Mouse (Mus musculus) midbrain, embryonic 11.5 days (tissue): ENCODE results near the gene Dnajb8. TPM values are rescaled to one million over a fixed set of nuclear protein-coding genes. Genes with fewer than 3 reads are reported as not detected.

Experiments
- ATAC-seq: fragments of 200-750 bp; cut with Nextera tagmentation; 2 replicates; pipeline ENCODE4 v1.8.0; 2017; ENCODE audit warnings: moderate TSS enrichment, moderate library complexity; ENCODE audit not compliant: low FRiP score
- DNase-seq: peaks from one replicate; pipeline ENCODE4 v3.0.0; 2015; ENCODE audit warnings: low spot score; ENCODE audit errors: missing footprints
- H3K27ac ChIP-seq: fragments of 300-500 bp; sonication (generic); 2 replicates; pipeline ENCODE4 v1.5.1; 2014; ENCODE audit warnings: low read depth, low read length
- H3K27me3 ChIP-seq: fragments of 300-500 bp; sonication (generic); 2 replicates; pipeline ENCODE4 v1.6.1; 2014; ENCODE audit warnings: mild to moderate bottlenecking, low read length, moderate library complexity, mixed read lengths; ENCODE audit not compliant: control insufficient read depth, insufficient read depth
- H3K36me3 ChIP-seq: fragments of 300-500 bp; sonication (generic); 2 replicates; pipeline ENCODE4 v1.6.1; 2014; ENCODE audit warnings: mild to moderate bottlenecking, low read length, moderate library complexity, mixed read lengths; ENCODE audit not compliant: control insufficient read depth, insufficient read depth
- H3K4me1 ChIP-seq: fragments of 300-500 bp; sonication (generic); 2 replicates; pipeline ENCODE4 v1.6.1; 2014; ENCODE audit warnings: low read length; ENCODE audit not compliant: control insufficient read depth, insufficient read depth
- H3K4me2 ChIP-seq: fragments of 300-500 bp; sonication (generic); 2 replicates; pipeline ENCODE4 v1.6.1; 2014; ENCODE audit warnings: mild to moderate bottlenecking, moderate library complexity
- H3K4me3 ChIP-seq: fragments of 300-500 bp; sonication (generic); 2 replicates; pipeline ENCODE4 v1.5.1; 2014; ENCODE audit warnings: low read depth, low read length
- H3K9ac ChIP-seq: fragments of 300-500 bp; sonication (generic); 2 replicates; pipeline ENCODE4 v1.6.1; 2014; ENCODE audit warnings: low read length
- H3K9me3 ChIP-seq: fragments of 300-500 bp; sonication (generic); 2 replicates; pipeline ENCODE4 v1.6.1; 2016; ENCODE audit warnings: low read length; ENCODE audit not compliant: control insufficient read depth
- WGBS: fragments of 180-500 bp; shearing (Covaris S2); extraction: QIAGEN DNeasy Blood & Tissue Kit; methylation state at CpG from one replicate; pipeline ENCODE4 v1.1.7; 2014; 5-methylcytosine and 5-hydroxymethylcytosine counted together
- polyA plus RNA-seq: library from polyadenylated mRNA; unstranded; fragments of >200 nt; fragmentation: Nextera tagmentation; extraction: Ambion mirVana; gene quantifications from 2 replicates; pipeline ENCODE4 v1.2.1, GENCODE M21; 2014

The Dnajb8 gene
- polyA plus RNA-seq, 1 experiment from 2014 or later = not detected

DNA sequence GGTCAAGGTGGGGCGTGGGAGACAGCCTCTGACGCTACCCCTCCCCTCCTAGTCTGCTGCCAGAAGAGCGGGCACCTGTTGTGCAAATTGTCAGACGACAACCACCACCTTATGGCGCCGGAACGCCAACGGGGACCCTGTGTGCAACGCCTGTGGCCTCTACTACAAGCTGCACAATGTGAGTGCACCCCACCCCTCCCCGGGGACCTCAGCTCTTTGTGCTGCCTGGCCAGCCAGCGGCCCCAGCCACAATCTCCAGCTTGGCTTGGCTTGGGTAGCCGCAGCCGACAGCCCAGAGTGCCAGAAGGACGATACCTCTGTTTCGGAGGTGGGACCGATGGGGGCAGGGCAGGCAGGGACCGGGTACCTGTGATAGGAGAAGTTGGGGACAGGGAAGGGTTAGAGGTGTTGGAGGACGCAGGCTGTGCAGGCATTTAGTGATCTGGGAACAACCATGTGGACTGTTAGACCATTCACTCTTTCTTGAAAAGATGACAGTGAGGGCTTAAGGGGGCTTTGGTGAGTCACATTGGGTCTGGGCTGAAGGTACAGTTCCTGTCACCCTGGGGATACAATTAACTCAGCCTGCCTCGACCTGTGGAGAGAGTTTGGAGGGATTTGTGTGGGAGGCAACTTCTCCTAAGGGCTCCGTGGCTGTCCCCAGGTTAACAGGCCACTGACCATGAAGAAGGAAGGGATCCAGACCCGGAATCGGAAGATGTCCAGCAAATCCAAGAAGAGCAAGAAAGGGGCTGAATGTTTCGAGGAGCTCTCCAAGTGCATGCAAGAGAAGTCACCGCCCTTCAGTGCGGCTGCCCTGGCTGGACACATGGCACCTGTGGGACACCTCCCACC, 17.3 kb upstream of the Dnajb8 start:
- WGBS = 6% methylated on average over 25 of the region's 25 CpGs
- H3K9ac ChIP-seq = no peak overlapping the region
- no peaks in the 10 kb centered on the region for H3K36me3 ChIP-seq
- no peak overlapping the region for H3K4me3 ChIP-seq
- peak; percentile 94 for DNase-seq
- no peak for ATAC-seq
- no peak overlapping the region for H3K27ac ChIP-seq
- H3K9me3 ChIP-seq = no peaks in the 10 kb centered on the region
- peaks cover 72% of the 10 kb centered on the region for H3K27me3 ChIP-seq
- peaks cover 8% of the 10 kb centered on the region for H3K4me1 ChIP-seq
- no peak overlapping the region for H3K4me2 ChIP-seq

DNA sequence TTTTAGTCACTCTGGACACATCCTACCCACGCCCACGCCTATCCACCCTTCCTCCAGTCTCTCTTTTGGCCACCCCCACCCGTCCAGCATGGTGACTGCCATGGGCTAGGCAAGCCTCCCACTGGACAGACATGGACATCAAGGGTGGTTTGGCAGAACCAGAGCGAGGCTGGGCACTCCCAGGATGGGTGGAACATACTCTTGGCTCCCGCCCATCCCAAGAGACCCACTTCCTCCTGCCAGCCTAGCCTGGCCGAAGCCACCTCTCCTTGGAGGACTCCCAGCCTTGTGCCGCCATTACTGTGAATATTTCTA, 16.7 kb upstream of the Dnajb8 start:
- H3K27me3 ChIP-seq = peaks cover 66% of the 10 kb centered on the region
- no peaks in the 10 kb centered on the region for H3K9me3 ChIP-seq
- no peak overlapping the region for H3K4me2 ChIP-seq
- ATAC-seq (no peak), DNase-seq (no peak)
- no peak overlapping the region for H3K4me3 ChIP-seq
- H3K4me1 ChIP-seq = peaks cover 6% of the 10 kb centered on the region
- no peak overlapping the region for H3K9ac ChIP-seq
- 10% methylated on average over 7 of the region's 7 CpGs for WGBS
- H3K36me3 ChIP-seq = no peaks in the 10 kb centered on the region
- no peak overlapping the region for H3K27ac ChIP-seq

DNA sequence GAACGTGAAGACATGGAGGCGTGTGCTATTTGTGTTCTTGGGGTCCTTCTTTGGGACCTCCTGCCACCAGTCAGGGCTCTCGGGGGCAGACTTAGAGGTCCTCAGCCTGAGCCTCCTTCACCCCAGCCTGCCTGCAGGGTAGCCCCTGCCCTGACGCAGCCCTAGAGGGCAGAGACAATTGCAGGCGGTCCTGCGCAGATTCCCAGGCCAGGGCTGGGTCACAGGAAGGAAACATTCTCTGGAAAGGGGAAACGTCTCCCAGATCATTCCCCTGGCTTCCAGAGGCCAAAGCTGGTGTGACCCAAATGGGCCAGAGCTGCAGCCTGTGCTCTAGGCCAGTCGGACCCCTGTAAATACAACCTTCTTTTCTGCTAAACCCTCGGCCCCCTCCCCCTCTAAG, 16.1 kb upstream of the Dnajb8 start:
- ATAC-seq = no peak

DNA sequence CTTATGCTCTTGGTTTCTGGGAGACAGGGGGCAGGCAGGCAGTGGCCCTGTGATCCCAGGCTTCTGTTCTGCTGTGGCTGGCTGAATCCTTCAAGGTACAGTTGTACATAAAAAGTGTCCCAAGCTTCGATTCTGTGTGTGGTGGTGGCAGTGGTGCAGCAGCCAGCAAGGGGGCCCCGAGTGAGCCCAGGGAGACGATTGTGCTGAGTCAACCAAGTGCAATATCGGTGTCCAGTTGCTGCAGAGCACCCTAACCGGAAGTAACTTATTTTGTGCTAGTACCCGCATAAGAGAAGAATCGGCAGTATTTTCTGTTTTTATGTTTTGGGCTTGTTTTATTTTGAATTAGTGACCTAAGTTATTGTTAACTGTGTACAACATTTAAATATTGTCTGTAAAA, 15.5 kb upstream of the Dnajb8 start:
- Histone ChIP-seq H3K9ac (no peak overlapping the region), H3K4me1 (peaks cover 6% of the 10 kb centered on the region), H3K36me3 (no peaks in the 10 kb centered on the region), H3K9me3 (no peaks in the 10 kb centered on the region), H3K27ac (no peak overlapping the region), H3K4me2 (no peak overlapping the region), H3K27me3 (peaks cover 54% of the 10 kb centered on the region), H3K4me3 (no peak overlapping the region)
- DNase-seq (no peak), ATAC-seq (no peak)
- WGBS = 42% methylated on average over 7 of the region's 7 CpGs

More for the DNA sequence above, 16.1 kb upstream of the Dnajb8 start:
- Histone ChIP-seq H3K9me3 (no peaks in the 10 kb centered on the region), H3K4me3 (no peak overlapping the region), H3K4me2 (no peak overlapping the region), H3K27me3 (peaks cover 60% of the 10 kb centered on the region), H3K36me3 (no peaks in the 10 kb centered on the region), H3K27ac (no peak overlapping the region), H3K4me1 (peaks cover 6% of the 10 kb centered on the region), H3K9ac (no peak overlapping the region)
- peak; percentile 89 for DNase-seq
- 8% methylated on average over 9 of the region's 9 CpGs for WGBS

DNA sequence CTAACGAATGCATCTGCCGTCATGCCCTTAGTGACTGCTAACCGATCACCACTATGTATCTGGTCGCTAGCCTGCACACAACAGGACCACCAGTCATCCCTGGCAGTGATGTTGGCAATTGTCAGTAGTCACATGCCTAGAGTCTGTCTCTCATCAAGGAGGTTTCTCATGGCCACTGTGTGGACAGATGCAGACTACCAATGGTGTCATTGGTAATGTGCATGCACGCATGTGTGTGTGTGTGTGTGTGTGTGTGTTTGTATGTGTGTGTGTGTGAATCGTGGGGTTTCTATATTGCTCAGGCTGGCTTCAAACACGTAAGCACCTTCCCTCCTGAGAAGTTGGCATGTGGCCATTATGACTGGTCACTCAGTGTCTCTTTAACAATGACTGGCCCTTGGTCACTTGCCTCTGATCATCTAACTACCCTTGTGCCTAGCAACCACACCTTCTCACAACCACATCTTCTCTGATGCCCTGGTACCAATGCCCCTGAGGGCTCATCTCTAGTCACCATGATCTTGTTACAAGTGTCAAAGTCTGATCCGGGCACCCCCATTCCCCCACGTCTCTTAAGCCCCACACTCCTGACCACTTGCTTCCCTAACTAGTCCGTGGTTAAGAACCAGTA, 14.6 kb upstream of the Dnajb8 start:
- Histone ChIP-seq H3K9ac (no peak overlapping the region), H3K4me1 (peaks cover 6% of the 10 kb centered on the region), H3K9me3 (no peaks in the 10 kb centered on the region), H3K27ac (no peak overlapping the region), H3K36me3 (no peaks in the 10 kb centered on the region), H3K27me3 (peaks cover 45% of the 10 kb centered on the region), H3K4me3 (no peak overlapping the region), H3K4me2 (no peak overlapping the region)
- 88% methylated on average over 10 of the region's 10 CpGs for WGBS
- DNase-seq (no peak), ATAC-seq (no peak)

DNA sequence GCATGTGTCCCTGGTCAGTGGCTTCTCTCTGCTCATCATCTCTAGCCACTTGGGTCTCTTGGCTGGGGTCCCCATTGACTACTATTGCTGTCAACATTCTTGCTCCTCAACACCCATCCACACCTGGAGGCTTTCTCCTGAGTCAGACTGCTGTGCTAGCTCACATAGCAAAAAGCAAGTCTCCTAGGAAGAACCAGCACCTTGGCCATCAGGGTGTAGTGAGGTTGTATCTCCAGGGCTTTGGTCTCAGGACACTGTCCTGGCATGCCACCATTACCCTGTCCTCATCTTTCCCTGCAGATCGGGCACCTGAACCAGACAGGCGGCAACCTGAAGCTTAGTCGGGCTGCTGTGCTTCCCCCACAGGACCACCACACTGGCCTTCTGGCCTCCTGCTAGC, 13.7 kb upstream of the Dnajb8 start:
- no peak overlapping the region for H3K27ac ChIP-seq
- no peak overlapping the region for H3K4me2 ChIP-seq
- no peaks in the 10 kb centered on the region for H3K9me3 ChIP-seq
- no peak for ATAC-seq
- peaks cover 6% of the 10 kb centered on the region for H3K4me1 ChIP-seq
- peaks cover 38% of the 10 kb centered on the region for H3K27me3 ChIP-seq
- DNase-seq = no peak
- 95% methylated on average over 3 of the region's 3 CpGs for WGBS
- H3K9ac ChIP-seq = no peak overlapping the region
- no peaks in the 10 kb centered on the region for H3K36me3 ChIP-seq
- H3K4me3 ChIP-seq = no peak overlapping the region

DNA sequence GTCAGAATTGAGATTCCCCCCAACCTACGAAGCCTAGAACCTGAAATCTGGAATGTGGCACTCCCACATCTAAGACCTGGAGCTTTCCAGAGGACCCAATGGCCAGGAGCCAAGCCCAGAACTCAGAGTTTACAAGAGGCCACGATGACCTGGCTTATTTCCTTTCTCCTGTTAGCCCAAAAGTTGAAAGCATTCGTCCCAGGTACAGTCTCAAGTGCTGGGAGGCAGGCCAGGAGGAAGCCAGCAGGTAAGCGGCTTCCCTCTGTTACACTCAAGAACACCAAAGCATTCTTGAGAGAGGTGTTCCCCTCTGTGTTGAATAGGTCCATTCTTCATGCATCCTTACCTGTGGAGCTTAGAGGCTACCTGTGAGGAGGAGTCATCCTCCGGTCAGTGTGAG, 12.6 kb upstream of the Dnajb8 start:
- peaks cover 27% of the 10 kb centered on the region for H3K27me3 ChIP-seq
- 76% methylated on average over 5 of the region's 5 CpGs for WGBS

DNA sequence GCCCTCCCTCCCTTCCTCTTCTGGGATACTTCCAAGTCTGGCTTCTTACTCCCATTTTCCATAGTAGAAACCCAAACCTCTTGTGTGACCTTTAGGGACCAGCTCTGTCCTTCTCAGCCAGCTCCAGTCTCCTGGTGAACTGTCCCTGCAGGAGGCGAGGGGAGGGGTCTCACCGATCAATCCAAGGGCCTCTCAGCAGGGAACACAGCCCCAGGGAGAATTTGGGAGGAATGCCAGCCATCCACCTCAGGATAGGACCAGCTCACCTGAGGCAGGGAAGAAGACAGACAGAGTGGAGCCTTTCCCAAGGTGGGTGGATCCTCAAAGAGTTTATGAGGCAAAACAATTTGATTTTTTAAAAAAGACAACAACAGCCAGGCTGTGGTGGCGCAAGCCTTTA, 11.9 kb upstream of the Dnajb8 start:
- Histone ChIP-seq H3K4me3 (no peak overlapping the region), H3K4me1 (0 out of 2 replicates have a peak, but pooled peaks cover 3% of the 10 kb centered on the region), H3K27me3 (peaks cover 20% of the 10 kb centered on the region), H3K9me3 (no peaks in the 10 kb centered on the region), H3K9ac (no peak overlapping the region), H3K27ac (no peak overlapping the region), H3K4me2 (no peak overlapping the region), H3K36me3 (no peaks in the 10 kb centered on the region)
- 58% methylated on average over 3 of the region's 3 CpGs for WGBS
- ATAC-seq = no peak
- no peak for DNase-seq

More for the DNA sequence above, 12.6 kb upstream of the Dnajb8 start:
- Histone ChIP-seq H3K27ac (no peak overlapping the region), H3K4me1 (peaks cover 6% of the 10 kb centered on the region), H3K9ac (no peak overlapping the region), H3K4me2 (no peak overlapping the region), H3K36me3 (no peaks in the 10 kb centered on the region), H3K4me3 (no peak overlapping the region), H3K9me3 (no peaks in the 10 kb centered on the region)
- no peak for DNase-seq
- ATAC-seq = no peak

DNA sequence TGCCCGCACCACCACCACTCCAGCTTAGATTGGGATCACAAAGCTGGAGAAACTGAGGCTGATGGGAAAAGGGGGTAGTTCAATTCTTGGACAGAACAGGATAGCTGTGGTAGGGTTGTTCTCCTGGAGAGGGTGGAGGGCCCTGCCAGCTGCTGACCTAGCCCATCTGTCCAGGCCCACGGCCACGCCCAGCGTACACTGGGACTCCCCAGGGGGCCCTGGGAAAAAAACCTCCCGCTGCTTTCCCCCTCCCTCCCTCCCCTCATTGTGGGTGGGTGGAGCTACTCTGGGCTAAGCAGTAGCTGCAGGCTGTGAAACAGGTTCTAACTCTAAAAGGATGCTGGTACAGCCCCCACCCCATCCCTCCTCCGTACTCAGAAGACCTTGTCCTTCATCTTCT, 6.3 kb upstream of the Dnajb8 start:
- Histone ChIP-seq H3K27me3 (no peaks in the 10 kb centered on the region; the same call in 1 of the 2 replicates), H3K4me1 (peaks cover 2% of the 10 kb centered on the region; the same call in 1 of the 2 replicates), H3K4me3 (no peak overlapping the region), H3K9me3 (no peaks in the 10 kb centered on the region; the same call in 1 of the 2 replicates), H3K4me2 (no peak overlapping the region), H3K9ac (no peak overlapping the region), H3K36me3 (no peaks in the 10 kb centered on the region), H3K27ac (no peak overlapping the region)
- WGBS = 42% methylated on average over 6 of the region's 6 CpGs
- ATAC-seq (no peak), DNase-seq (no peak)
